Mouse (Mus musculus) hindbrain, postnatal 0 days (tissue): ENCODE data around the gene Clcnkb. TPM values are rescaled to one million over a fixed set of nuclear protein-coding genes. Genes with fewer than 3 reads are reported as not detected.
A peak's percentile ranks its signal among the peaks of the same experiment; 100 is the strongest.

Source experiments
- ATAC-seq: fragments of 200-750 bp; cut with Nextera tagmentation; 2 replicates; pipeline ENCODE4 v1.8.0; 2017; ENCODE audit warnings: mild to moderate bottlenecking, moderate TSS enrichment, moderate library complexity
- DNase-seq: peaks from one replicate; pipeline ENCODE4 v3.0.0-alpha.2; 2015; ENCODE audit warnings: low spot score
- H3K27ac ChIP-seq: fragments of 300-500 bp; sonication (generic); 2 replicates; pipeline ENCODE4 v1.5.1; 2014; ENCODE audit warnings: mild to moderate bottlenecking
- H3K27me3 ChIP-seq: fragments of 300-500 bp; sonication (generic); 2 replicates; pipeline ENCODE4 v1.6.1; 2014; ENCODE audit warnings: low read length, mixed read lengths; ENCODE audit not compliant: insufficient read depth
- H3K36me3 ChIP-seq: fragments of 300-500 bp; sonication (generic); 2 replicates; pipeline ENCODE4 v1.6.1; 2014; ENCODE audit warnings: low read length, mixed read lengths; ENCODE audit not compliant: insufficient read depth
- H3K4me1 ChIP-seq: fragments of 300-500 bp; sonication (generic); 2 replicates; pipeline ENCODE4 v1.6.1; 2014; ENCODE audit warnings: antibody characterized with exemption, low read length, mixed read lengths; ENCODE audit not compliant: insufficient read depth
- H3K4me2 ChIP-seq: fragments of 300-500 bp; sonication (generic); 2 replicates; pipeline ENCODE4 v1.6.1; 2014; ENCODE audit warnings: low read depth, mild to moderate bottlenecking, low read length, moderate library complexity, mixed read lengths
- H3K4me3 ChIP-seq: fragments of 300-500 bp; sonication (generic); 2 replicates; pipeline ENCODE4 v1.5.1; 2014; ENCODE audit warnings: low read length
- H3K9ac ChIP-seq: fragments of 300-500 bp; sonication (generic); replicated peaks from 2 replicates; pipeline ENCODE4 v1.6.1; 2014; ENCODE audit warnings: mild to moderate bottlenecking, low read length, moderate library complexity, mixed read lengths
- H3K9me3 ChIP-seq: fragments of 300-500 bp; sonication (generic); 2 replicates; pipeline ENCODE4 v1.6.1; 2016; ENCODE audit warnings: low read length, mixed read lengths
- CTCF ChIP-seq: IDR thresholded peaks from 2 replicates; pipeline ENCODE4 v1.5.1; 2016; ENCODE audit warnings: antibody characterized with exemption, control low read depth, low read depth
- WGBS: fragments of 180-500 bp; shearing (Covaris S2); extraction: QIAGEN DNeasy Blood & Tissue Kit; methylation state at CpG from one replicate; pipeline ENCODE4 v1.1.7; 2014; 5-methylcytosine and 5-hydroxymethylcytosine counted together
- polyA plus RNA-seq: library from polyadenylated mRNA; unstranded; fragments of >200 nt; fragmentation: Nextera tagmentation; extraction: Ambion mirVana; gene quantifications from 2 replicates; pipeline ENCODE4 v1.2.1, GENCODE M21; 2015
- total RNA-seq: library from RNA; depleted of rRNA; stranded (reverse); fragments of >200 nt; gene quantifications from 2 replicates; pipeline ENCODE4 v1.2.3, GENCODE M21; 2014

The Clcnkb gene
- total and polyA plus RNA-seq, 2 experiments from 2014 or later = 0.38 to 5.0 TPM

DNA sequence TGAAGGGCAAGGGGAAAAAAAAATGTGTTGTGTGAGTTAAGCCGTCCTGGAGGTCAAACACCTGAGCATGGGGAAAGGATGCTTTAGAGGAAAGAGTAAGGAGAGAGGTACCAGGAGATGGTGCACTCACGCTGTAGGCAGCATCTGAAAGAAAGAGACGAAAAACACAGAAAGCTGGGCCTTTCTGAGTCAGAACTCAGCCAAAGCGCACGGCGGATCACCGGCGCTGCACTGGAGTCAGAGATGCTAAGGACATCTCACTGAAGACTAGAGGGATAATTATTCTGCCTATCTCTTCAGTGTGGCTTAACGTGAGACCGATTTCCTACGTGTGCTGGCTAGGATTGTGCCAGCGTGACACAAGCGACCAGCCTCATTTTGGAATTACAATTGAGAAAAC is 12.1 kb upstream of the Clcnkb start:
- no peaks in the 10 kb centered on the region for H3K9me3 ChIP-seq
- H3K27me3 ChIP-seq = no peaks in the 10 kb centered on the region
- 87% methylated on average over 13 of the region's 13 CpGs for WGBS
- H3K36me3 ChIP-seq = no peaks in the 10 kb centered on the region
- no peak for TF ChIP-seq CTCF
- no peaks in the 10 kb centered on the region; the same call in 1 of the 2 replicates for H3K4me1 ChIP-seq
- no peak overlapping the region for H3K27ac ChIP-seq
- ATAC-seq = no peak
- no peak overlapping the region for H3K9ac ChIP-seq
- no peak overlapping the region for H3K4me2 ChIP-seq
- no peak overlapping the region for H3K4me3 ChIP-seq
- DNase-seq = no peak

DNA sequence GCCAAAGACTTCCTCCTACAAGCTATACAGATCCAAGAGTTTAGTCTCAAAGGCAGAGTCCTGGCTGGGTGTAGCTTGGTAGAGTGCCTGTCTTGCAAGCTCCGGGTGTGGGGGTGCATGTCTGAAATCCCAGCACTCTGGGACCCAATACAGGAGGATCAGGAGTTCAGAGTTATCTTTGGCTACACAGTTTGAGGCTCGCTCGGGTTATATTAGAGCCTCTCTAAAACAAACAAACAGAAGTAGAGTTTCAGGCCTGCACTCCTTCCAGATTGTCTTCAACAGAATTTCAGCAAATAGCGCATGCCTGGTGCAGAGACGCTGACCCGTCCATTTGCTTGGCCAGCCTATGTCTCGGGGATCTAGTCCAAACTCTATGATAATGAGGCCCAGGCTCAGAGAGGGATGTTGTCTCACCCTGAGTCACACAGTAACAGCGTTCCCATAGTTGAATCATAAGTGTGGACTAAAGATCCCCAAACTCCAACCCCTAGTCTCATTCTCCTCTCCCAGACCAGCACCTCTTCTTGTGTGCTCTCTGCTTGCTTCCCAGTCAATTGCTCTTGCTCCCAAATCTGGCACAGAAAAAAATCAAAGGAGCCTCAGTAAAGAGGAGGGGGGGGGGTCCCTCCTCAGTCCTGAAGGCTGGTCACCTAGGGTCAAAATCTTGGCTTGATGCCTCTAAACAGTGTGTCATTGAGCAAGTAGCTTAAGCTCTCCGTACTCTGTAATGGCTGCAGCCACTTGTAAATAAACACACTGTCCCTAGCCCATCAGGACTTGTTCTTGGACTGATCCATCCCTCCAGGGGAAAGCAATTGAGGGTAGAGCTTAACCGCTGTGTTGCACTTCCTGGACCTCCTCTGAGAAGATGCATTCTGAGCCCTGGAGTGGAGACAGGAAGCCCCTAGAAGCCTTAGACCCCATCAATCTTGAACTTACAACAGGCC is 11.3 kb upstream of the Clcnkb start:
- H3K4me2 ChIP-seq = no peak overlapping the region
- no peak for TF ChIP-seq CTCF
- no peak for ATAC-seq

GRCm38 (mm10) chr4:141425484-141426479 is 10.0 kb upstream of the Clcnkb start:
- Histone ChIP-seq H3K36me3 (no peaks in the 10 kb centered on the region), H3K4me3 (peak overlapping the region; percentile 45), H3K27ac (peak overlapping the region; percentile 81), H3K27me3 (no peaks in the 10 kb centered on the region), H3K9ac (peak overlapping the region; percentile 72), H3K9me3 (no peaks in the 10 kb centered on the region), H3K4me1 (no peaks in the 10 kb centered on the region; the same call in 1 of the 2 replicates), H3K4me2 (peak overlapping the region; percentile 70)
- ATAC-seq = peak; percentile 93
- peak; percentile 79 for DNase-seq
- TF ChIP-seq CTCF = no peak
- 3% methylated on average over 33 of the region's 36 CpGs for WGBS

More for the DNA sequence above, 11.3 kb upstream of the Clcnkb start:
- Histone ChIP-seq H3K36me3 (no peaks in the 10 kb centered on the region), H3K27me3 (no peaks in the 10 kb centered on the region), H3K4me3 (no peak overlapping the region), H3K4me1 (no peaks in the 10 kb centered on the region; the same call in 1 of the 2 replicates), H3K9ac (no peak overlapping the region), H3K9me3 (no peaks in the 10 kb centered on the region), H3K27ac (0 out of 2 replicates have a peak overlapping the region, but pooled peaks have one; percentile 81)
- WGBS = 81% methylated on average over 10 of the region's 10 CpGs
- no peak for DNase-seq

DNA sequence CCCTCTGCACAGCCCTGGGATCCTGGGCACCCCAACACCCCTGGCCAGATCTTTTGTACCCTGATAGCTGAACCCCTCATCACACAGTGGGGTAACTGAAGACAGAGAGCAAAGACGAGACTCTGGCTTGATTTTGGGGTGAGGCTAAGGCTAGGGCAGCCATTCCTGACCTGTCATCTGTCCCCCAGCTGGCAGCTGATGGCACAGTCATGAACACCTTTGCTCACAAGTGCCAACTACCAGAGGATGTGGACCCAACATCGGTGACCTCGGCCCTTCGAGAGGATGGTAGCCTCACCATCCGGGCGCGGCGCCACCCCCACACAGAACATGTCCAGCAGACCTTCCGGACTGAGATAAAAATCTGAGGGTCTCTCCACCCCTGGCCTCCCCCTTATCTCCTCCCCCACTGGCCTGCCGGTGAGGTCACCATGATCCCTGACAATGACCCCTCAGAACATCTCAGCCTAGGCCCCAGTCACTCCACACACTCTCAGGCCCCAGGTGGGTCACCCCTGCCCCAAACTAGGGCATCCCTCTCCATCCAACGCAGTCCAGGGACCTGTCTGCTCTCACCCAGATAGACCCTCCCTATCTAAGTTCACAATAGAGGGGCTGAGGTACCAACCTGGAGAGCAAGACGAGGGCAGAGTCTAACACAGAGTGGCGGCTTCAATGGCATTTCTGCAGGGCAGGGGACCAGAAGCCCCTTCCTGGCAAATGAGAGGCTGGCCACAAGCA is 8.0 kb upstream of the Clcnkb start:
- Histone ChIP-seq H3K27me3 (no peaks in the 10 kb centered on the region), H3K36me3 (no peaks in the 10 kb centered on the region), H3K4me1 (no peaks in the 10 kb centered on the region; the same call in 1 of the 2 replicates), H3K4me3 (no peak overlapping the region), H3K27ac (no peak overlapping the region), H3K9me3 (no peaks in the 10 kb centered on the region), H3K9ac (no peak overlapping the region), H3K4me2 (no peak overlapping the region)
- 91% methylated on average over 13 of the region's 13 CpGs for WGBS
- ATAC-seq (no peak), DNase-seq (no peak)
- TF ChIP-seq CTCF = no peak

DNA sequence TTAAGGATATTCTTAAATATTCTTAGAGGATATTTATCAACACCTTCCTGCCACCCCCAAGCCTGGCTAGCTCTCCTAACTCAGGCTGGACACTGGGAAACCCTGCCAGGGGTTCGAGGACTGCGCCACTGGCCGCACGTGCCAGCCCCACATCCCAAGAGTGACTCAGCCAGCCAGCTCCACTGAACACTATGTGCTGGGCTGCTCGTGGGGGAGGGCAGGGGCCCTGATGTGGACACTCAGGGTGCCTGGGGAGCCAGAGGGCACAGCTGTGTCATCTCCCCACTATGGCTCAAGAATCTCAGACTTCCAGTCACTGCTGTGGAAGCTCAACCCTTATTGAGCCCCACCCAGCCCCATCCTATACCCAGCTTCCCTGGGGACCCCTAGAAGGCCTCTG is 7.5 kb upstream of the Clcnkb start:
- Histone ChIP-seq H3K9me3 (no peaks in the 10 kb centered on the region), H3K4me3 (no peak overlapping the region), H3K27ac (no peak overlapping the region), H3K4me2 (no peak overlapping the region), H3K36me3 (no peaks in the 10 kb centered on the region), H3K4me1 (no peaks in the 10 kb centered on the region; the same call in 1 of the 2 replicates), H3K27me3 (no peaks in the 10 kb centered on the region), H3K9ac (no peak overlapping the region)
- WGBS = 77% methylated on average over 5 of the region's 5 CpGs
- TF ChIP-seq CTCF = no peak
- no peak for DNase-seq
- no peak for ATAC-seq

DNA sequence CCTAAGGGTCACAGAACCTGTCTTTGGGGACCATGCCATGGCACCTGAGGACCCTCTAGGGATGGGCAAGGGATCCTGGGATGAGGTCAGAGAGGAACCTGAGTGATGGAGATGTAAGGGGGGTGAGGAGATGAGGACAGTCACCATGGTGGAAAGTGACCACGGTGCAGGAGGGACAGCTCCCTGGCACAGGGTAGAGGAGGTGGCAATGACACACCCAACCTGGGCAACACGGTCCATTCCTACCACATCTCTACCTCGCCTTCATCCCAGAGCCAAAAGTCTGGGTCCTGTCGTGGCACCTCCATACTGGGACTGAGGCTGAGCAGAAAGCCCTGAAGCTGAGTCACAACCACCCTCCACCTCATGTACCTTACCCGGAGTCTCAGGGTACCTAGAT is 7.0 kb upstream of the Clcnkb start:
- no peak for TF ChIP-seq CTCF
- Histone ChIP-seq H3K27me3 (no peaks in the 10 kb centered on the region), H3K4me1 (no peaks in the 10 kb centered on the region; the same call in 1 of the 2 replicates), H3K36me3 (no peaks in the 10 kb centered on the region), H3K27ac (no peak overlapping the region), H3K9me3 (no peaks in the 10 kb centered on the region), H3K4me2 (no peak overlapping the region), H3K9ac (no peak overlapping the region), H3K4me3 (no peak overlapping the region)
- ATAC-seq = no peak
- 87% methylated on average over 5 of the region's 5 CpGs for WGBS
- no peak for DNase-seq
